In genomic region chr7:3130342-3130741, GRCm38 (mm10) we compare ENCODE assay signal across 45 mouse cellular contexts. TPM values are rescaled to one million over a fixed set of nuclear protein-coding genes. Genes with fewer than 3 reads are reported as not detected.
"Had no signal": no experiment of that assay in that cellular context is flagged by ENCODE, and none has a peak within 500 bp of the region (broad histone marks: within the 10 kb centered on the region; RNA-seq: fewer than 3 reads in every experiment).

No protein-coding gene starts in this region.

- H3K36me3 ChIP-seq: limb, embryonic 10.5 days; limb, embryonic 12.5 days; limb, embryonic 13.5 days; limb, embryonic 15.5 days; liver, embryonic 12.5 days; liver, embryonic 13.5 days; liver, embryonic 15.5 days; lung, embryonic 15.5 days; midbrain, embryonic 10.5 days; midbrain, embryonic 12.5 days; midbrain, embryonic 13.5 days; midbrain, embryonic 15.5 days; neural tube, embryonic 12.5 days had no signal

- H3K4me3 ChIP-seq: limb, embryonic 10.5 days; limb, embryonic 12.5 days; limb, embryonic 13.5 days; limb, embryonic 15.5 days; liver, embryonic 12.5 days; liver, embryonic 13.5 days; liver, embryonic 15.5 days; lung, embryonic 15.5 days; megakaryocyte, embryonic 14.5 days; midbrain, embryonic 10.5 days; midbrain, embryonic 12.5 days; midbrain, embryonic 13.5 days; midbrain, embryonic 15.5 days; myocyte; neural tube, embryonic 12.5 days had no signal

- H3K4me1 ChIP-seq: limb, embryonic 10.5 days; limb, embryonic 12.5 days; limb, embryonic 13.5 days; limb, embryonic 15.5 days; liver, embryonic 12.5 days; liver, embryonic 13.5 days; liver, embryonic 15.5 days; lung, embryonic 15.5 days; megakaryocyte, embryonic 14.5 days; midbrain, embryonic 10.5 days; midbrain, embryonic 12.5 days; midbrain, embryonic 13.5 days; midbrain, embryonic 15.5 days; neural tube, embryonic 12.5 days had no signal

- H3K9ac ChIP-seq: limb, embryonic 12.5 days; limb, embryonic 13.5 days; limb, embryonic 15.5 days; liver, embryonic 12.5 days; liver, embryonic 13.5 days; liver, embryonic 14.5 days; liver, embryonic 15.5 days; liver, postnatal 0 days; lung, embryonic 14.5 days; lung, embryonic 15.5 days; midbrain, embryonic 12.5 days; midbrain, embryonic 13.5 days; midbrain, embryonic 15.5 days; neural tube, embryonic 12.5 days had no signal

- H3K9me3 ChIP-seq: limb, embryonic 15.5 days; liver, embryonic 12.5 days; liver, embryonic 15.5 days; lung, embryonic 15.5 days had no signal

- ATAC-seq: liver, embryonic 12.5 days; liver, postnatal 0 days; lung, postnatal 0 days; midbrain, embryonic 13.5 days; midbrain, embryonic 15.5 days; midbrain, embryonic 16.5 days had no signal

- H3K27me3 ChIP-seq: limb, embryonic 12.5 days; limb, embryonic 13.5 days; limb, embryonic 15.5 days; liver, embryonic 12.5 days; liver, embryonic 13.5 days; liver, embryonic 15.5 days; lung, embryonic 15.5 days; megakaryocyte, embryonic 14.5 days; midbrain, embryonic 12.5 days; midbrain, embryonic 13.5 days; midbrain, embryonic 15.5 days; neural tube, embryonic 12.5 days had no signal

- H3K4me2 ChIP-seq: limb, embryonic 12.5 days; limb, embryonic 13.5 days; limb, embryonic 15.5 days; liver, embryonic 11.5 days; liver, embryonic 12.5 days; liver, embryonic 13.5 days; liver, embryonic 15.5 days; lung, embryonic 14.5 days; lung, embryonic 15.5 days; midbrain, embryonic 11.5 days; midbrain, embryonic 12.5 days; midbrain, embryonic 13.5 days; midbrain, embryonic 15.5 days; neural tube, embryonic 12.5 days had no signal

- DNase-seq: left cerebral cortex, postnatal 4 days; liver; liver, embryonic 13.5 days; liver, postnatal 0 days; lung, adult 18-20 months; lung, adult 2 months; lung, embryonic 14.5 days; lung, postnatal 10 days; lung, postnatal 14 days; lung, postnatal 36 days; lung, postnatal 4 days; midbrain, embryonic 14.5 days had no signal

- H3K27ac ChIP-seq: limb, embryonic 10.5 days; limb, embryonic 12.5 days; limb, embryonic 13.5 days; limb, embryonic 15.5 days; liver, embryonic 12.5 days; liver, embryonic 13.5 days; liver, embryonic 14.5 days; liver, embryonic 15.5 days; lung, embryonic 15.5 days; macrophage; midbrain, embryonic 10.5 days; midbrain, embryonic 12.5 days; midbrain, embryonic 13.5 days; midbrain, embryonic 15.5 days; neural tube, embryonic 12.5 days had no signal

RNA-seq across cellular contexts. Expression of gene AU018091, which starts 38.7 kb away (rescaled TPM):
- total RNA-seq: left cerebral cortex, postnatal 10 days; left cerebral cortex, postnatal 14 days; left cerebral cortex, postnatal 25 days; left cerebral cortex, postnatal 36 days; left cerebral cortex, postnatal 4 days; liver, adult 2 months; megakaryocyte progenitor cell, adult 5-6 weeks; megakaryocyte, adult 5-6 weeks; megakaryocyte-erythroid progenitor cell, adult 5-6 weeks; midbrain, postnatal 0 days; monocyte, adult 5-6 weeks had no signal
- polyA plus RNA-seq: liver, adult 2 months; liver, embryonic 11.5 days; liver, embryonic 12.5 days; liver, embryonic 13.5 days; liver, embryonic 14.5 days; liver, embryonic 15.5 days; liver, embryonic 16.5 days; liver, postnatal 0 days; lung, embryonic 14.5 days; lung, embryonic 16.5 days; macrophage; midbrain, embryonic 13.5 days; midbrain, embryonic 14.5 days; midbrain, embryonic 15.5 days; midbrain, embryonic 16.5 days; midbrain, postnatal 0 days; neural tube, embryonic 11.5 days had no signal
